Mouse (Mus musculus): ENCODE results near the gene Nanos1.

DNA sequence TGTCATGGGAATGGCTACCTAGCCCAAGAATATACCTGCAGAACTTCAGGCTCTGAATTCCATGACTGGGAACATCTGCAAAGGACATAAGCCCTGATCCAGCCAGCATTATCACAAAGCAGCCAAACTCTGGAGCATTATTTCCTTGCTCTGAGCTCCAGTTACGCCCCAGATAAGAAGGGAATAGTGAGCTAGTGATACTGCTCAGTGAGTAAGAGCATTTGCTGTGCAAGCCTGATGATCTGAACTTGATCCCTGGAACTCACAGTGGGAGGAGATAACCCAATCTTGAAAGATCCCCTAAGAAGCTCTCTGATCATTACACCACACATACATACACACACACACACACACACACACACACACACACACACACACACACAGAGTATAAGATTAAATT lies 24.5 kb upstream of the Nanos1 start:
- TF ChIP-seq CTCF (IDR thresholded peaks at IDR 0.05; ENCODE audit: extremely low read depth, insufficient read length, insufficient replicate concordance, low read depth, low read length): no peak
- no peak for TF ChIP-seq POLR2A (IDR thresholded peaks at IDR 0.05; ENCODE audit: low read depth, low read length)

Data from small intestine, adult 2 months (tissue).